Mouse (Mus musculus): ENCODE measurements around the gene 1700019N19Rik.

The 1700019N19Rik gene

GRCm38 (mm10) chr19:58789194-58789593 lies 5.1 kb downstream of the 1700019N19Rik start:
- Histone ChIP-seq H3K4me3 (replicated peaks; ENCODE audit: low read length) (no peak overlapping the region), H3K36me3 (ENCODE audit: insufficient read depth, low read length) (no peaks in the 10 kb centered on the region), H3K27me3 (ENCODE audit: insufficient read depth, low read length) (peaks cover 4% of the 10 kb centered on the region; the same call in 1 of the 2 replicates), H3K4me1 (replicated peaks; ENCODE audit: low read depth, low read length) (peaks cover 13% of the 10 kb centered on the region), H3K9me3 (ENCODE audit: low read length) (no peaks in the 10 kb centered on the region)
- TF ChIP-seq POU5F1 (IDR thresholded peaks at IDR 0.05; ENCODE audit: borderline replicate concordance, low read length) (no peak), NANOG (IDR thresholded peaks at IDR 0.05; ENCODE audit: borderline replicate concordance, low read length) (no peak), CTCF (conservative IDR thresholded peaks at IDR 0.05; ENCODE audit: low read length) (no peak)

- TF ChIP-seq POU5F1 (IDR thresholded peaks at IDR 0.05; ENCODE audit: borderline replicate concordance, low read length) (no peak), NANOG (IDR thresholded peaks at IDR 0.05; ENCODE audit: borderline replicate concordance, low read length) (no peak), CTCF (conservative IDR thresholded peaks at IDR 0.05; ENCODE audit: low read length) (no peak)
- Histone ChIP-seq H3K36me3 (ENCODE audit: insufficient read depth, low read length) (no peaks in the 10 kb centered on the region), H3K4me1 (replicated peaks; ENCODE audit: low read depth, low read length) (peaks cover 3% of the 10 kb centered on the region; the same call in 1 of the 2 replicates), H3K27me3 (ENCODE audit: insufficient read depth, low read length) (peaks cover 7% of the 10 kb centered on the region), H3K4me3 (replicated peaks; ENCODE audit: low read length) (no peak overlapping the region), H3K9me3 (ENCODE audit: low read length) (no peaks in the 10 kb centered on the region)
Observed at GRCm38 (mm10) chr19:58783938-58784337, 10.3 kb downstream of the 1700019N19Rik start.

- Histone ChIP-seq H3K36me3 (ENCODE audit: insufficient read depth, low read length) (no peaks in the 10 kb centered on the region), H3K27me3 (ENCODE audit: insufficient read depth, low read length) (peaks cover 3% of the 10 kb centered on the region), H3K4me3 (replicated peaks; ENCODE audit: low read length) (no peak overlapping the region), H3K9me3 (ENCODE audit: low read length) (no peaks in the 10 kb centered on the region), H3K4me1 (replicated peaks; ENCODE audit: low read depth, low read length) (no peaks in the 10 kb centered on the region)
- TF ChIP-seq POU5F1 (IDR thresholded peaks at IDR 0.05; ENCODE audit: borderline replicate concordance, low read length): no peak
- TF ChIP-seq NANOG (IDR thresholded peaks at IDR 0.05; ENCODE audit: borderline replicate concordance, low read length): no peak
- TF ChIP-seq CTCF (conservative IDR thresholded peaks at IDR 0.05; ENCODE audit: low read length): no peak
Observed at GRCm38 (mm10) chr19:58781566-58781965, 12.7 kb downstream of the 1700019N19Rik start.

- H3K27me3 ChIP-seq (ENCODE audit: insufficient read depth, low read length): peaks cover 8% of the 10 kb centered on the region
- TF ChIP-seq NANOG (IDR thresholded peaks at IDR 0.05; ENCODE audit: borderline replicate concordance, low read length): no peak
- no peak for TF ChIP-seq POU5F1 (IDR thresholded peaks at IDR 0.05; ENCODE audit: borderline replicate concordance, low read length)
- TF ChIP-seq CTCF (conservative IDR thresholded peaks at IDR 0.05; ENCODE audit: low read length): no peak
- H3K36me3 ChIP-seq (ENCODE audit: insufficient read depth, low read length): no peaks in the 10 kb centered on the region
- no peaks in the 10 kb centered on the region for H3K4me1 ChIP-seq (replicated peaks; ENCODE audit: low read depth, low read length)
- no peaks in the 10 kb centered on the region for H3K9me3 ChIP-seq (ENCODE audit: low read length)
- H3K4me3 ChIP-seq (replicated peaks; ENCODE audit: low read length): no peak overlapping the region
Observed at GRCm38 (mm10) chr19:58776461-58776860, 17.8 kb downstream of the 1700019N19Rik start.

GRCm38 (mm10) chr19:58767329-58767728 lies 26.9 kb downstream of the 1700019N19Rik start:
- TF ChIP-seq POU5F1 (IDR thresholded peaks at IDR 0.05; ENCODE audit: borderline replicate concordance, low read length) (no peak), CTCF (conservative IDR thresholded peaks at IDR 0.05; ENCODE audit: low read length) (no peak), NANOG (IDR thresholded peaks at IDR 0.05; ENCODE audit: borderline replicate concordance, low read length) (no peak)
- Histone ChIP-seq H3K27me3 (ENCODE audit: insufficient read depth, low read length) (peaks cover 12% of the 10 kb centered on the region), H3K36me3 (ENCODE audit: insufficient read depth, low read length) (no peaks in the 10 kb centered on the region), H3K4me1 (replicated peaks; ENCODE audit: low read depth, low read length) (peaks cover 8% of the 10 kb centered on the region), H3K9me3 (ENCODE audit: low read length) (no peaks in the 10 kb centered on the region), H3K4me3 (replicated peaks; ENCODE audit: low read length) (no peak overlapping the region)

GRCm38 (mm10) chr19:58762848-58763541 lies 31.3 kb downstream of the 1700019N19Rik start:
- H3K27me3 ChIP-seq (ENCODE audit: insufficient read depth, low read length): no peaks in the 10 kb centered on the region
- no peaks in the 10 kb centered on the region for H3K36me3 ChIP-seq (ENCODE audit: insufficient read depth, low read length)
- no peaks in the 10 kb centered on the region for H3K9me3 ChIP-seq (ENCODE audit: low read length)
- H3K4me1 ChIP-seq (replicated peaks; ENCODE audit: low read depth, low read length): peaks cover 14% of the 10 kb centered on the region
- TF ChIP-seq POU5F1 (IDR thresholded peaks at IDR 0.05; ENCODE audit: borderline replicate concordance, low read length): no peak
- no peak for TF ChIP-seq NANOG (IDR thresholded peaks at IDR 0.05; ENCODE audit: borderline replicate concordance, low read length)
- peak; percentile 40 for TF ChIP-seq CTCF (conservative IDR thresholded peaks at IDR 0.05; ENCODE audit: low read length)
- H3K4me3 ChIP-seq (replicated peaks; ENCODE audit: low read length): 0 out of 2 replicates have a peak overlapping the region, but pooled peaks have one; percentile 20

- Histone ChIP-seq H3K9me3 (ENCODE audit: low read length) (peaks cover 4% of the 10 kb centered on the region), H3K36me3 (ENCODE audit: insufficient read depth, low read length) (no peaks in the 10 kb centered on the region), H3K27me3 (ENCODE audit: insufficient read depth, low read length) (no peaks in the 10 kb centered on the region), H3K4me3 (replicated peaks; ENCODE audit: low read length) (no peak overlapping the region), H3K4me1 (replicated peaks; ENCODE audit: low read depth, low read length) (peaks cover 14% of the 10 kb centered on the region)
- TF ChIP-seq NANOG (IDR thresholded peaks at IDR 0.05; ENCODE audit: borderline replicate concordance, low read length) (no peak), POU5F1 (IDR thresholded peaks at IDR 0.05; ENCODE audit: borderline replicate concordance, low read length) (no peak), CTCF (conservative IDR thresholded peaks at IDR 0.05; ENCODE audit: low read length) (no peak)
Observed at GRCm38 (mm10) chr19:58762316-58762715, 31.9 kb downstream of the 1700019N19Rik start.

- Histone ChIP-seq H3K9me3 (ENCODE audit: low read length) (peaks cover 32% of the 10 kb centered on the region), H3K36me3 (ENCODE audit: insufficient read depth, low read length) (no peaks in the 10 kb centered on the region), H3K4me3 (replicated peaks; ENCODE audit: low read length) (no peak within 1 kb of the TSS), H3K4me1 (replicated peaks; ENCODE audit: low read depth, low read length) (peaks cover 14% of the 10 kb centered on the region), H3K27me3 (ENCODE audit: insufficient read depth, low read length) (no peaks in the 10 kb centered on the region)
- TF ChIP-seq CTCF (conservative IDR thresholded peaks at IDR 0.05; ENCODE audit: low read length) (no peak), NANOG (IDR thresholded peaks at IDR 0.05; ENCODE audit: borderline replicate concordance, low read length) (no peak), POU5F1 (IDR thresholded peaks at IDR 0.05; ENCODE audit: borderline replicate concordance, low read length) (no peak)
Observed at GRCm38 (mm10) chr19:58759423-58759822, 34.8 kb downstream of the 1700019N19Rik start, which contains the start of gene Pnliprp2. TSS of gene Pnliprp2 (plus strand) at chr19:58759719.
